Mouse (Mus musculus) MEL (cell line): ENCODE results near the gene Zyg11b.
A peak's percentile ranks its signal among the peaks of the same experiment; 100 is the strongest.

ENCODE experiments used
- CHD1 ChIP-seq: IDR thresholded peaks from 2 replicates; pipeline ENCODE4 v1.6.1; 2012; ENCODE audit warnings: low read depth, mild to moderate bottlenecking, inconsistent platforms, low read length, improper control_type of control experiment
- CTCF ChIP-seq, 3 experiments: IDR thresholded peaks in 2 of 3; conservative IDR thresholded peaks in 1 of 3; 2 replicates each; pipeline ENCODE4 v1.5.1; 2011 to 2012; ENCODE audit warnings: low read length in 3 of 3, low read depth in 2 of 3, mild to moderate bottlenecking in 2 of 3, improper control_type of control experiment in 1 of 3, inconsistent platforms in 1 of 3, mixed read lengths in 1 of 3, moderate library complexity in 1 of 3; ENCODE audit not compliant: control insufficient read depth in 1 of 3, insufficient read depth in 1 of 3, poor library complexity in 1 of 3, severe bottlenecking in 1 of 3
- EP300 ChIP-seq, 2 experiments: IDR thresholded peaks; 2 replicates each; pipeline ENCODE4 v1.6.1; 2011; ENCODE audit warnings: improper control_type of control experiment in 2 of 2, low read length in 2 of 2, low read depth in 1 of 2, mild to moderate bottlenecking in 1 of 2
- GATA1 ChIP-seq: IDR thresholded peaks from 2 replicates; pipeline ENCODE4 v1.6.1; 2011; ENCODE audit warnings: low read depth, low read length, improper control_type of control experiment
- MAX ChIP-seq: IDR thresholded peaks from 2 replicates; pipeline ENCODE4 v1.6.1; 2011; ENCODE audit warnings: low read length, improper control_type of control experiment
- MEF2A ChIP-seq: IDR thresholded peaks from 2 replicates; pipeline ENCODE4 v1.6.1; 2014; ENCODE audit warnings: low read depth, mild to moderate bottlenecking, inconsistent platforms, low read length, improper control_type of control experiment; ENCODE audit not compliant: poor library complexity, insufficient replicate concordance, severe bottlenecking; ENCODE audit errors: extremely low read depth
- POLR2A ChIP-seq, 2 experiments: IDR thresholded peaks; 2 replicates each; pipeline ENCODE4 v1.6.1; 2011 to 2012; ENCODE audit warnings: low read length in 2 of 2, mild to moderate bottlenecking in 2 of 2, control low read depth in 1 of 2, improper control_type of control experiment in 1 of 2, low read depth in 1 of 2, moderate library complexity in 1 of 2; ENCODE audit not compliant: control insufficient read depth in 1 of 2, insufficient read depth in 1 of 2, poor library complexity in 1 of 2
- ZMIZ1 ChIP-seq: IDR thresholded peaks from 2 replicates; pipeline ENCODE4 v1.6.1; 2012; ENCODE audit warnings: low read depth, mild to moderate bottlenecking, inconsistent platforms, low read length, improper control_type of control experiment, moderate library complexity

GRCm38 (mm10) chr4:108250501-108250900, 50.4 kb downstream of the Zyg11b start:
- TF ChIP-seq POLR2A (IDR thresholded peaks at IDR 0.05; ENCODE audit: control insufficient read depth in 1 of 2, insufficient read depth in 1 of 2, low read depth in 1 of 2, low read length in 2 of 2, poor library complexity in 1 of 2) (no peak), CTCF (IDR thresholded peaks at IDR 0.05 in 2 of 3, conservative IDR thresholded peaks at IDR 0.05 in 1 of 3; ENCODE audit: control insufficient read depth in 1 of 3, insufficient read depth in 1 of 3, low read depth in 2 of 3, low read length in 3 of 3, poor library complexity in 1 of 3, severe bottlenecking in 1 of 3) (no peak), EP300 (IDR thresholded peaks at IDR 0.05; ENCODE audit: low read depth in 1 of 2, low read length in 2 of 2) (peak; percentile 17 to 21; a peak in 1 of 4 replicates), MEF2A (no peak), GATA1 (no peak), CHD1 (no peak), MAX (no peak), ZMIZ1 (no peak)
